Mouse (Mus musculus) forebrain, embryonic 11.5 days (tissue): ENCODE measurements at regions not wholly inside any gene's neighbourhood (a gene's known extent, or its start where the extent isn't known, plus 50 kb on each side); places are given as distances from the start of the nearest gene placed in this dataset.
A peak's percentile ranks its signal among the peaks of the same experiment; 100 is the strongest.

Experiments used
- ATAC-seq: fragments of 200-750 bp; cut with Nextera tagmentation; replicated peaks from 2 replicates; pipeline ENCODE4 v1.8.0; 2017; ENCODE audit warnings: moderate TSS enrichment; ENCODE audit not compliant: low FRiP score
- DNase-seq: peaks from one replicate; pipeline ENCODE4 v3.0.0-alpha.2; 2017; ENCODE audit warnings: low spot score
- H3K27ac ChIP-seq: fragments of 300-500 bp; sonication (generic); 2 replicates; pipeline ENCODE4 v1.5.1; 2014; ENCODE audit warnings: low read depth, low read length
- H3K27me3 ChIP-seq: fragments of 300-500 bp; sonication (generic); 2 replicates; pipeline ENCODE4 v1.6.1; 2014; ENCODE audit warnings: mild to moderate bottlenecking, low read length, mixed read lengths; ENCODE audit not compliant: control insufficient read depth, insufficient read depth
- H3K36me3 ChIP-seq: fragments of 300-500 bp; sonication (generic); 2 replicates; pipeline ENCODE4 v1.6.1; 2014; ENCODE audit warnings: mild to moderate bottlenecking, low read length, moderate library complexity, mixed read lengths; ENCODE audit not compliant: control insufficient read depth, insufficient read depth
- H3K4me1 ChIP-seq: fragments of 300-500 bp; sonication (generic); replicated peaks from 2 replicates; pipeline ENCODE4 v1.6.1; 2014; ENCODE audit warnings: low read length, mixed read lengths; ENCODE audit not compliant: control insufficient read depth, insufficient read depth
- H3K4me2 ChIP-seq: fragments of 300-500 bp; sonication (generic); 2 replicates; pipeline ENCODE4 v1.6.1; 2014; ENCODE audit warnings: low read depth, mild to moderate bottlenecking, low read length, moderate library complexity, mixed read lengths; ENCODE audit not compliant: severe bottlenecking
- H3K4me3 ChIP-seq: fragments of 300-500 bp; sonication (generic); 2 replicates; pipeline ENCODE4 v1.5.1; 2014; ENCODE audit warnings: low read depth, low read length
- H3K9ac ChIP-seq: fragments of 300-500 bp; sonication (generic); 2 replicates; pipeline ENCODE4 v1.6.1; 2014; ENCODE audit warnings: low read length
- H3K9me3 ChIP-seq: fragments of 300-500 bp; sonication (generic); 2 replicates; pipeline ENCODE4 v1.6.1; 2016; ENCODE audit warnings: low read length, mixed read lengths; ENCODE audit not compliant: control insufficient read depth
- WGBS: fragments of 180-500 bp; shearing (Covaris S2); extraction: QIAGEN DNeasy Blood & Tissue Kit; methylation state at CpG from one replicate; pipeline ENCODE4 v1.1.7; 2014; 5-methylcytosine and 5-hydroxymethylcytosine counted together

- WGBS, result 93% methylated on average over 17 of the region's 17 CpGs
- no peak overlapping the region for H3K4me3 ChIP-seq
- H3K27ac ChIP-seq, result no peak overlapping the region
- ATAC-seq (no peak), DNase-seq (no peak)
- H3K9me3 ChIP-seq, result no peaks in the 10 kb centered on the region
- no peaks in the 10 kb centered on the region for H3K27me3 ChIP-seq
- H3K9ac ChIP-seq, result no peak overlapping the region
- H3K4me1 ChIP-seq, result no peaks in the 10 kb centered on the region
- H3K36me3 ChIP-seq, result no peaks in the 10 kb centered on the region
- no peak overlapping the region for H3K4me2 ChIP-seq
Measured at GRCm38 (mm10) chr16:76816056-76816885, 197.2 kb upstream of the Usp25 start.

- Histone ChIP-seq H3K4me1 (no peaks in the 10 kb centered on the region), H3K27me3 (no peaks in the 10 kb centered on the region), H3K4me3 (no peak overlapping the region), H3K4me2 (no peak overlapping the region), H3K9me3 (no peaks in the 10 kb centered on the region), H3K27ac (no peak overlapping the region), H3K9ac (no peak overlapping the region), H3K36me3 (no peaks in the 10 kb centered on the region)
- ATAC-seq (no peak), DNase-seq (no peak)
- 42% methylated on average over 3 of the region's 3 CpGs for WGBS
Measured at GRCm38 (mm10) chr16:76803725-76804124, 209.8 kb upstream of the Usp25 start.

- no peak for ATAC-seq
- H3K4me1 ChIP-seq, result no peaks in the 10 kb centered on the region
Measured at GRCm38 (mm10) chr16:76786405-76787155, 226.9 kb upstream of the Usp25 start.

GRCm38 (mm10) chr16:76782656-76783055 lies 230.8 kb upstream of the Usp25 start:
- no peak for ATAC-seq
- no peak overlapping the region for H3K4me2 ChIP-seq
- DNase-seq, result no peak
- no peak overlapping the region for H3K4me3 ChIP-seq
- no peaks in the 10 kb centered on the region for H3K9me3 ChIP-seq
- H3K27me3 ChIP-seq, result no peaks in the 10 kb centered on the region
- 79% methylated on average over 5 of the region's 5 CpGs for WGBS
- no peak overlapping the region for H3K27ac ChIP-seq
- no peaks in the 10 kb centered on the region for H3K4me1 ChIP-seq
- no peaks in the 10 kb centered on the region for H3K36me3 ChIP-seq
- H3K9ac ChIP-seq, result no peak overlapping the region

More at GRCm38 (mm10) chr16:76786405-76787155, 226.9 kb upstream of the Usp25 start:
- Histone ChIP-seq H3K36me3 (no peaks in the 10 kb centered on the region), H3K9ac (no peak overlapping the region), H3K9me3 (no peaks in the 10 kb centered on the region), H3K27me3 (no peaks in the 10 kb centered on the region), H3K27ac (no peak overlapping the region), H3K4me2 (no peak overlapping the region), H3K4me3 (no peak overlapping the region)
- WGBS, result 71% methylated on average over 6 of the region's 6 CpGs
- DNase-seq, result peak; percentile 52

GRCm38 (mm10) chr16:76775790-76776189 lies 237.7 kb upstream of the Usp25 start:
- Histone ChIP-seq H3K9me3 (no peaks in the 10 kb centered on the region), H3K27me3 (no peaks in the 10 kb centered on the region), H3K9ac (no peak overlapping the region), H3K36me3 (no peaks in the 10 kb centered on the region), H3K4me1 (no peaks in the 10 kb centered on the region), H3K4me3 (no peak overlapping the region), H3K4me2 (no peak overlapping the region), H3K27ac (no peak overlapping the region)
- no peak for ATAC-seq
- DNase-seq, result no peak
- WGBS, result 77% methylated on average over 2 of the region's 2 CpGs

- 79% methylated on average over 8 of the region's 8 CpGs for WGBS
- H3K27me3 ChIP-seq, result no peaks in the 10 kb centered on the region
- H3K9me3 ChIP-seq, result no peaks in the 10 kb centered on the region
- H3K27ac ChIP-seq, result no peak overlapping the region
- no peaks in the 10 kb centered on the region for H3K4me1 ChIP-seq
- ATAC-seq, result no peak
- no peak overlapping the region for H3K9ac ChIP-seq
- no peak for DNase-seq
- no peak overlapping the region for H3K4me3 ChIP-seq
- H3K4me2 ChIP-seq, result no peak overlapping the region
- H3K36me3 ChIP-seq, result no peaks in the 10 kb centered on the region
Measured at GRCm38 (mm10) chr16:76774032-76774431, 239.5 kb upstream of the Usp25 start.

- no peaks in the 10 kb centered on the region for H3K36me3 ChIP-seq
- ATAC-seq, result no peak
- H3K4me3 ChIP-seq, result no peak overlapping the region
- DNase-seq, result no peak
- no peaks in the 10 kb centered on the region for H3K9me3 ChIP-seq
- H3K4me2 ChIP-seq, result no peak overlapping the region
- H3K27me3 ChIP-seq, result no peaks in the 10 kb centered on the region
- H3K9ac ChIP-seq, result no peak overlapping the region
- H3K4me1 ChIP-seq, result no peaks in the 10 kb centered on the region
- no peak overlapping the region for H3K27ac ChIP-seq
Measured at GRCm38 (mm10) chr16:76773466-76773865, 240.0 kb upstream of the Usp25 start.

- no peak for DNase-seq
- Histone ChIP-seq H3K4me2 (no peak overlapping the region), H3K36me3 (no peaks in the 10 kb centered on the region), H3K27ac (no peak overlapping the region), H3K27me3 (no peaks in the 10 kb centered on the region), H3K4me1 (no peaks in the 10 kb centered on the region), H3K9ac (no peak overlapping the region), H3K4me3 (no peak overlapping the region), H3K9me3 (no peaks in the 10 kb centered on the region)
- ATAC-seq, result no peak
- WGBS, result 85% methylated on average over 9 of the region's 9 CpGs
Measured at GRCm38 (mm10) chr16:76768607-76769006, 244.9 kb upstream of the Usp25 start.
